Mouse (Mus musculus) bone marrow, adult 2 months (tissue): ENCODE data around the gene Npas3.

Experiments used
- CTCF ChIP-seq: fragments of 200-500 bp; IDR thresholded peaks from 2 replicates; pipeline ENCODE4 v1.5.1; 2011; ENCODE audit warnings: low read length, control low read depth; ENCODE audit not compliant: control insufficient read depth, insufficient read depth
- POLR2A ChIP-seq: fragments of 200-500 bp; IDR thresholded peaks from 2 replicates; pipeline ENCODE4 v1.6.1; 2011; ENCODE audit warnings: low read depth, mild to moderate bottlenecking, control low read depth, low read length, borderline replicate concordance; ENCODE audit not compliant: control insufficient read depth

DNA sequence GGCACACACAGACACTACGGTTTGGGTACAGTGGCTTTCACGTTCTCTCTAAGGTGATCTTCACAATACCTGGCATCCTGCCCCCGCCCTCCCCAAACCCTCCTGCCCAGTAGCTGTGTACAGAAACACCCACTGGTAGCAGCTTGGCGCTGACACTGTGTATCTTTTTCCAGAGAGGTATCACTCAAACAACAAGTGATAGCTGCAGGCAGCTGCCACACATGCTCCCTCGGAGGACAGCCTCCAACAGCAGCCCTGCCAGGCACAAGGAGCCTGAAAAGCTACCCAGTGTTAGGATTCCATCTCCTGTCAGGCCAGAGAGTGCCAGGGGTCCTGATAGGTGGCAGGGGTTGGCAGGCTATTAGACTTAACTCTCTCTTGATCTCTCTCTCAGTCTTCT is 747.2 kb downstream of the Npas3 start:
- TF ChIP-seq CTCF (no peak), POLR2A (no peak)
